Mouse (Mus musculus): ENCODE data around the gene Ppp1r21. TPM values are rescaled to one million over a fixed set of nuclear protein-coding genes. Genes with fewer than 3 reads are reported as not detected.

Ppp1r21 gene
- total RNA-seq, 2 experiments from 2014 or later = 9.4 to 15.6 TPM

- DNase-seq = no peak
These were observed 44.9 kb downstream of the Ppp1r21 start for GRCm38 (mm10) chr17:88574811-88575210.

- no peak for DNase-seq
These were observed 48.8 kb downstream of the Ppp1r21 start for GRCm38 (mm10) chr17:88578522-88579242.

GRCm38 (mm10) chr17:88580556-88580955, 50.6 kb downstream of the Ppp1r21 start:
- DNase-seq = no peak

- no peak for DNase-seq
These were observed 51.6 kb downstream of the Ppp1r21 start for GRCm38 (mm10) chr17:88581511-88582021.

GRCm38 (mm10) chr17:88582999-88583398, 53.1 kb downstream of the Ppp1r21 start:
- no peak for DNase-seq

GRCm38 (mm10) chr17:88583411-88583810, 53.5 kb downstream of the Ppp1r21 start:
- no peak for DNase-seq

GRCm38 (mm10) chr17:88587371-88587770, 57.5 kb downstream of the Ppp1r21 start:
- DNase-seq = no peak

GRCm38 (mm10) chr17:88588228-88588627, 58.3 kb downstream of the Ppp1r21 start:
- no peak for DNase-seq

- DNase-seq = no peak
These were observed 60.3 kb downstream of the Ppp1r21 start for GRCm38 (mm10) chr17:88590251-88590650.

GRCm38 (mm10) chr17:88595071-88595470, 65.2 kb downstream of the Ppp1r21 start:
- DNase-seq = no peak

GRCm38 (mm10) chr17:88596068-88596467, 66.2 kb downstream of the Ppp1r21 start:
- no peak for DNase-seq

GRCm38 (mm10) chr17:88596544-88597221, 66.8 kb downstream of the Ppp1r21 start:
- no peak for DNase-seq

- peak; percentile 74 for DNase-seq
These were observed 67.5 kb downstream of the Ppp1r21 start, which contains the start of gene Ston1 for GRCm38 (mm10) chr17:88597222-88598055. TSS of gene Ston1 (plus strand) at chr17:88597684.

GRCm38 (mm10) chr17:88598056-88598420, 68.1 kb downstream of the Ppp1r21 start:
- DNase-seq = no peak

- no peak for DNase-seq
These were observed 68.9 kb downstream of the Ppp1r21 start for GRCm38 (mm10) chr17:88598570-88599368.

- no peak for DNase-seq
These were observed 70.6 kb downstream of the Ppp1r21 start for GRCm38 (mm10) chr17:88600492-88601026.

- DNase-seq = no peak
These were observed 74.0 kb downstream of the Ppp1r21 start for GRCm38 (mm10) chr17:88603943-88604342.

- DNase-seq = no peak
These were observed 76.1 kb downstream of the Ppp1r21 start for GRCm38 (mm10) chr17:88606056-88606455.

- DNase-seq = no peak
These were observed 79.4 kb downstream of the Ppp1r21 start for GRCm38 (mm10) chr17:88609361-88609760.

GRCm38 (mm10) chr17:88611057-88611456, 81.1 kb downstream of the Ppp1r21 start:
- DNase-seq = no peak

- DNase-seq = no peak
These were observed 83.3 kb downstream of the Ppp1r21 start for GRCm38 (mm10) chr17:88613172-88613571.

Data from gastrocnemius, postnatal 10 days (tissue).